Mouse (Mus musculus) olfactory bulb, adult 2 months (tissue): ENCODE results near the gene Lrrc10.

Source experiments
- CTCF ChIP-seq: fragments of 200-500 bp; IDR thresholded peaks from 2 replicates; pipeline ENCODE4 v1.5.1; 2012; ENCODE audit warnings: low read depth, mild to moderate bottlenecking, low read length, moderate library complexity; ENCODE audit not compliant: insufficient read depth
- POLR2A ChIP-seq: fragments of 200-500 bp; IDR thresholded peaks from 2 replicates; pipeline ENCODE4 v1.6.1; 2012; ENCODE audit warnings: mild to moderate bottlenecking, low read depth, low read length, moderate library complexity; ENCODE audit not compliant: insufficient read depth

DNA sequence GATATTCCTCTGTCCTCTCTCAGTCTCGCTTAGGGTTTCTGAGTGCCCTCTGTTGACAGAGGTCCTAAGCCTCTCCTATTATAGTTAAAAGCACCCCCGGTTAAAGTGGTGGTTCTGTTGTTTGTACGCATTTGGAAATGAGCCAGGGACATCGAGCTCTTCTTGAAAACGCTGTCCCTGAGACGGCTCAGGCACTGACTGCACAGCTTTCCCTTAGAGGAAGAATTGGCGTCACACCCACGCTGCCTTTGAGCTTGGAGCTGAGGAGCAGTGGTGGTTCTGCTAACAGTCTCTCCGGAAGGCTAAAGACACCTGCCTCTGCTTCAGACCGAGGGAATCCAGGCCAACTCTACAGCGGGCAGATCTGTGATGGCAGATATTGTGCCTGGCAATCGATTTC is 44.2 kb upstream of the Lrrc10 start:
- no peak for TF ChIP-seq POLR2A
- TF ChIP-seq CTCF = no peak
